Mouse (Mus musculus) natural killer cell, adult 2 months (primary cell): ENCODE data around the gene Klk12.

Experiments
- DNase-seq, 2 experiments: peaks; one replicate each; pipeline ENCODE4 v3.0.0; 2022; ENCODE audit warnings: low spot score in 2 of 2

The Klk12 gene

GRCm38 (mm10) chr7:43796355-43796754 lies 27.7 kb downstream of the Klk12 start:
- DNase-seq = no peak

GRCm38 (mm10) chr7:43797333-43797769 lies 28.7 kb downstream of the Klk12 start, which contains the start of gene Klk8:
Gene Klk8, plus strand, starts transcription at chr7:43797577.
- peak in 1 of 2 experiments; percentile 26 for DNase-seq

- DNase-seq = peak in 1 of 2 experiments; percentile 11
These were observed 29.3 kb downstream of the Klk12 start for GRCm38 (mm10) chr7:43797844-43798462.

GRCm38 (mm10) chr7:43799876-43800275 lies 31.2 kb downstream of the Klk12 start:
- no peak for DNase-seq

- DNase-seq = no peak
These were observed 42.3 kb downstream of the Klk12 start, which contains the start of gene Klk7 for GRCm38 (mm10) chr7:43810994-43811393. Gene Klk7, plus strand, starts transcription at chr7:43811294.

- no peak for DNase-seq
These were observed 46.5 kb downstream of the Klk12 start for GRCm38 (mm10) chr7:43815211-43815610.

GRCm38 (mm10) chr7:43816746-43817145 lies 48.0 kb downstream of the Klk12 start:
- DNase-seq = no peak

GRCm38 (mm10) chr7:43821581-43821980 lies 52.9 kb downstream of the Klk12 start:
- no peak for DNase-seq
